Mouse (Mus musculus) heart, embryonic 10.5 days (tissue): ENCODE measurements around the gene Nfat5. TPM values are rescaled to one million over a fixed set of nuclear protein-coding genes. Genes with fewer than 3 reads are reported as not detected.

Experiments
- DNase-seq: peaks from one replicate; pipeline ENCODE4 v3.0.0-alpha.2; 2017; ENCODE audit warnings: low spot score
- H3K27ac ChIP-seq: fragments of 300-500 bp; sonication (generic); 2 replicates; pipeline ENCODE4 v1.5.1; 2016; ENCODE audit warnings: mild to moderate bottlenecking
- H3K27me3 ChIP-seq: fragments of 300-500 bp; sonication (generic); 2 replicates; pipeline ENCODE4 v1.6.1; 2016; ENCODE audit warnings: mild to moderate bottlenecking; ENCODE audit not compliant: poor library complexity, insufficient read depth, severe bottlenecking
- H3K36me3 ChIP-seq: fragments of 300-500 bp; sonication (generic); 2 replicates; pipeline ENCODE4 v1.6.1; 2016; ENCODE audit warnings: mild to moderate bottlenecking, moderate library complexity
- H3K4me1 ChIP-seq: fragments of 300-500 bp; sonication (generic); 2 replicates; pipeline ENCODE4 v1.6.1; 2016; ENCODE audit warnings: mild to moderate bottlenecking
- H3K4me3 ChIP-seq: fragments of 300-500 bp; sonication (generic); 2 replicates; pipeline ENCODE4 v1.5.1; 2016; ENCODE audit warnings: mild to moderate bottlenecking, moderate library complexity
- H3K9me3 ChIP-seq: fragments of 300-500 bp; sonication (generic); 2 replicates; pipeline ENCODE4 v1.6.1; 2016; ENCODE audit warnings: mild to moderate bottlenecking, moderate library complexity
- WGBS: fragments of 180-500 bp; shearing (Covaris S2); methylation state at CpG from one replicate; pipeline ENCODE4 v1.1.7; 2016; 5-methylcytosine and 5-hydroxymethylcytosine counted together
- polyA plus RNA-seq: library from polyadenylated mRNA; unstranded; fragments of >200 nt; fragmentation: Nextera tagmentation; extraction: Ambion mirVana; gene quantifications from 2 replicates; pipeline ENCODE4 v1.2.1, GENCODE M21; 2016

The Nfat5 gene
- 9.6 and 11.2 TPM in 2 replicates for polyA plus RNA-seq

- Histone ChIP-seq H3K36me3 (no peaks in the 10 kb centered on the region), H3K4me3 (peak within 1 kb of the TSS; percentile 98), H3K9me3 (no peaks in the 10 kb centered on the region), H3K4me1 (peaks cover 18% of the 10 kb centered on the region; the same call in 1 of the 2 replicates), H3K27me3 (no peaks in the 10 kb centered on the region), H3K27ac (peak within 1 kb of the TSS; percentile 98)
- DNase-seq: peak; percentile 98
- WGBS: under 1% methylated on average over 49 of the region's 49 CpGs
Observed at GRCm38 (mm10) chr8:107292928-107293601, at the start of gene Nfat5. Nfat5 (plus strand) TSS chr8:107293470.

- no peak overlapping the region for H3K4me3 ChIP-seq
- no peak for DNase-seq
- H3K9me3 ChIP-seq: no peaks in the 10 kb centered on the region
- no peaks in the 10 kb centered on the region for H3K36me3 ChIP-seq
- H3K4me1 ChIP-seq: 0 out of 2 replicates have a peak, but pooled peaks cover 4% of the 10 kb centered on the region
- no peak overlapping the region for H3K27ac ChIP-seq
- H3K27me3 ChIP-seq: no peaks in the 10 kb centered on the region
- 82% methylated on average over 8 of the region's 8 CpGs for WGBS
Observed at GRCm38 (mm10) chr8:107244218-107244617, 49.1 kb upstream of the Nfat5 start.

GRCm38 (mm10) chr8:107248456-107248855 lies 44.8 kb upstream of the Nfat5 start:
- Histone ChIP-seq H3K27ac (no peak overlapping the region), H3K36me3 (no peaks in the 10 kb centered on the region), H3K4me1 (peaks cover 8% of the 10 kb centered on the region; the same call in 1 of the 2 replicates), H3K4me3 (no peak overlapping the region), H3K27me3 (no peaks in the 10 kb centered on the region), H3K9me3 (no peaks in the 10 kb centered on the region)
- no peak for DNase-seq
- WGBS: 67% methylated on average over 6 of the region's 6 CpGs

GRCm38 (mm10) chr8:107251481-107252104 lies 41.7 kb upstream of the Nfat5 start:
- H3K4me1 ChIP-seq: peaks cover 16% of the 10 kb centered on the region
- H3K4me3 ChIP-seq: no peak overlapping the region
- H3K36me3 ChIP-seq: no peaks in the 10 kb centered on the region
- H3K27ac ChIP-seq: no peak overlapping the region
- no peaks in the 10 kb centered on the region for H3K9me3 ChIP-seq
- 78% methylated on average over 5 of the region's 5 CpGs for WGBS
- no peak for DNase-seq
- no peaks in the 10 kb centered on the region for H3K27me3 ChIP-seq

- H3K27me3 ChIP-seq: no peaks in the 10 kb centered on the region
- DNase-seq: no peak
- H3K9me3 ChIP-seq: no peaks in the 10 kb centered on the region
- WGBS: 63% methylated on average over 6 of the region's 6 CpGs
- peaks cover 16% of the 10 kb centered on the region for H3K4me1 ChIP-seq
- H3K27ac ChIP-seq: no peak overlapping the region
- no peaks in the 10 kb centered on the region for H3K36me3 ChIP-seq
- H3K4me3 ChIP-seq: no peak overlapping the region
Observed at GRCm38 (mm10) chr8:107253121-107253520, 40.1 kb upstream of the Nfat5 start.

GRCm38 (mm10) chr8:107254403-107254802 lies 38.9 kb upstream of the Nfat5 start:
- H3K27ac ChIP-seq: peak overlapping the region; percentile 62; the same call in 1 of the 2 replicates
- DNase-seq: no peak
- H3K36me3 ChIP-seq: no peaks in the 10 kb centered on the region
- no peaks in the 10 kb centered on the region for H3K9me3 ChIP-seq
- H3K4me3 ChIP-seq: no peak overlapping the region
- 28% methylated on average over 3 of the region's 3 CpGs for WGBS
- H3K27me3 ChIP-seq: no peaks in the 10 kb centered on the region
- H3K4me1 ChIP-seq: peaks cover 16% of the 10 kb centered on the region

GRCm38 (mm10) chr8:107254951-107255457 lies 38.3 kb upstream of the Nfat5 start:
- 52% methylated on average over 11 of the region's 11 CpGs for whole genome bisulfite sequencing
- no peaks in the 10 kb centered on the region for H3K36me3 ChIP-seq
- H3K4me3 ChIP-seq: no peak overlapping the region
- H3K4me1 ChIP-seq: peaks cover 16% of the 10 kb centered on the region
- peak overlapping the region; percentile 62 for H3K27ac ChIP-seq
- H3K9me3 ChIP-seq: no peaks in the 10 kb centered on the region
- no peak for DNase-seq
- H3K27me3 ChIP-seq: no peaks in the 10 kb centered on the region

GRCm38 (mm10) chr8:107257223-107257622 lies 36.0 kb upstream of the Nfat5 start:
- Histone ChIP-seq H3K27me3 (no peaks in the 10 kb centered on the region), H3K27ac (no peak overlapping the region), H3K36me3 (no peaks in the 10 kb centered on the region), H3K4me1 (peaks cover 12% of the 10 kb centered on the region), H3K4me3 (no peak overlapping the region), H3K9me3 (no peaks in the 10 kb centered on the region)
- no peak for DNase-seq
- 76% methylated on average over 5 of the region's 5 CpGs for WGBS

GRCm38 (mm10) chr8:107260120-107260519 lies 33.1 kb upstream of the Nfat5 start:
- H3K9me3 ChIP-seq: no peaks in the 10 kb centered on the region
- no peak overlapping the region for H3K4me3 ChIP-seq
- H3K36me3 ChIP-seq: no peaks in the 10 kb centered on the region
- 90% methylated on average over 6 of the region's 6 CpGs for WGBS
- H3K27ac ChIP-seq: no peak overlapping the region
- no peak for DNase-seq
- H3K4me1 ChIP-seq: peaks cover 2% of the 10 kb centered on the region
- H3K27me3 ChIP-seq: no peaks in the 10 kb centered on the region

GRCm38 (mm10) chr8:107261172-107261571 lies 32.1 kb upstream of the Nfat5 start:
- H3K27ac ChIP-seq: no peak overlapping the region
- no peaks in the 10 kb centered on the region for H3K36me3 ChIP-seq
- H3K27me3 ChIP-seq: no peaks in the 10 kb centered on the region
- peaks cover 9% of the 10 kb centered on the region for H3K4me1 ChIP-seq
- 72% methylated on average over 4 of the region's 4 CpGs for WGBS
- no peaks in the 10 kb centered on the region for H3K9me3 ChIP-seq
- no peak for DNase-seq
- no peak overlapping the region for H3K4me3 ChIP-seq

GRCm38 (mm10) chr8:107262046-107262705 lies 31.1 kb upstream of the Nfat5 start:
- H3K9me3 ChIP-seq: no peaks in the 10 kb centered on the region
- H3K36me3 ChIP-seq: no peaks in the 10 kb centered on the region
- 66% methylated on average over 8 of the region's 8 CpGs for WGBS
- H3K27me3 ChIP-seq: no peaks in the 10 kb centered on the region
- no peak overlapping the region for H3K27ac ChIP-seq
- no peak overlapping the region for H3K4me3 ChIP-seq
- no peak for DNase-seq
- peaks cover 9% of the 10 kb centered on the region for H3K4me1 ChIP-seq

GRCm38 (mm10) chr8:107265811-107266210 lies 27.5 kb upstream of the Nfat5 start:
- Histone ChIP-seq H3K9me3 (no peaks in the 10 kb centered on the region), H3K36me3 (no peaks in the 10 kb centered on the region), H3K27ac (no peak overlapping the region), H3K4me3 (no peak overlapping the region), H3K27me3 (no peaks in the 10 kb centered on the region), H3K4me1 (peaks cover 9% of the 10 kb centered on the region)
- no peak for DNase-seq
- 80% methylated on average over 10 of the region's 10 CpGs for WGBS

GRCm38 (mm10) chr8:107268501-107268900 lies 24.8 kb upstream of the Nfat5 start:
- Histone ChIP-seq H3K27me3 (no peaks in the 10 kb centered on the region), H3K9me3 (no peaks in the 10 kb centered on the region), H3K4me1 (peaks cover 9% of the 10 kb centered on the region), H3K36me3 (no peaks in the 10 kb centered on the region), H3K4me3 (no peak overlapping the region), H3K27ac (no peak overlapping the region)
- WGBS: 58% methylated on average over 9 of the region's 9 CpGs
- DNase-seq: no peak
